Mouse (Mus musculus) heart, postnatal 0 days (tissue): ENCODE results near the gene Efcab11.

Experiments
- CTCF ChIP-seq: IDR thresholded peaks from 2 replicates; pipeline ENCODE4 v1.5.1; 2016; ENCODE audit warnings: antibody characterized with exemption, control low read depth, low read depth
- EP300 ChIP-seq: IDR thresholded peaks from 2 replicates; pipeline ENCODE4 v1.6.1; 2016; ENCODE audit warnings: antibody characterized with exemption, low read depth

- TF ChIP-seq CTCF (no peak), EP300 (no peak)
These were observed 118.3 kb downstream of the Efcab11 start for GRCm38 (mm10) chr12:99765979-99766378.
